Mouse (Mus musculus) hindbrain, postnatal 0 days (tissue): Measurements from ENCODE around the gene Gna11. TPM values are rescaled to one million over a fixed set of nuclear protein-coding genes. Genes with fewer than 3 reads are reported as not detected.

Source experiments
- ATAC-seq: fragments of 200-750 bp; cut with Nextera tagmentation; 2 replicates; pipeline ENCODE4 v1.8.0; 2017; ENCODE audit warnings: mild to moderate bottlenecking, moderate TSS enrichment, moderate library complexity
- DNase-seq: peaks from one replicate; pipeline ENCODE4 v3.0.0-alpha.2; 2015; ENCODE audit warnings: low spot score
- H3K27ac ChIP-seq: fragments of 300-500 bp; sonication (generic); 2 replicates; pipeline ENCODE4 v1.5.1; 2014; ENCODE audit warnings: mild to moderate bottlenecking
- H3K27me3 ChIP-seq: fragments of 300-500 bp; sonication (generic); 2 replicates; pipeline ENCODE4 v1.6.1; 2014; ENCODE audit warnings: low read length, mixed read lengths; ENCODE audit not compliant: insufficient read depth
- H3K36me3 ChIP-seq: fragments of 300-500 bp; sonication (generic); 2 replicates; pipeline ENCODE4 v1.6.1; 2014; ENCODE audit warnings: low read length, mixed read lengths; ENCODE audit not compliant: insufficient read depth
- H3K4me1 ChIP-seq: fragments of 300-500 bp; sonication (generic); 2 replicates; pipeline ENCODE4 v1.6.1; 2014; ENCODE audit warnings: antibody characterized with exemption, low read length, mixed read lengths; ENCODE audit not compliant: insufficient read depth
- H3K4me2 ChIP-seq: fragments of 300-500 bp; sonication (generic); 2 replicates; pipeline ENCODE4 v1.6.1; 2014; ENCODE audit warnings: low read depth, mild to moderate bottlenecking, low read length, moderate library complexity, mixed read lengths
- H3K4me3 ChIP-seq: fragments of 300-500 bp; sonication (generic); 2 replicates; pipeline ENCODE4 v1.5.1; 2014; ENCODE audit warnings: low read length
- H3K9ac ChIP-seq: fragments of 300-500 bp; sonication (generic); replicated peaks from 2 replicates; pipeline ENCODE4 v1.6.1; 2014; ENCODE audit warnings: mild to moderate bottlenecking, low read length, moderate library complexity, mixed read lengths
- H3K9me3 ChIP-seq: fragments of 300-500 bp; sonication (generic); 2 replicates; pipeline ENCODE4 v1.6.1; 2016; ENCODE audit warnings: low read length, mixed read lengths
- CTCF ChIP-seq: IDR thresholded peaks from 2 replicates; pipeline ENCODE4 v1.5.1; 2016; ENCODE audit warnings: antibody characterized with exemption, control low read depth, low read depth
- WGBS: fragments of 180-500 bp; shearing (Covaris S2); extraction: QIAGEN DNeasy Blood & Tissue Kit; methylation state at CpG from one replicate; pipeline ENCODE4 v1.1.7; 2014; 5-methylcytosine and 5-hydroxymethylcytosine counted together
- polyA plus RNA-seq: library from polyadenylated mRNA; unstranded; fragments of >200 nt; fragmentation: Nextera tagmentation; extraction: Ambion mirVana; gene quantifications from 2 replicates; pipeline ENCODE4 v1.2.1, GENCODE M21; 2015
- total RNA-seq: library from RNA; depleted of rRNA; stranded (reverse); fragments of >200 nt; gene quantifications from 2 replicates; pipeline ENCODE4 v1.2.3, GENCODE M21; 2014

Gna11 gene
- total and polyA plus RNA-seq, 2 experiments from 2014 or later: 105 to 139 TPM

DNA sequence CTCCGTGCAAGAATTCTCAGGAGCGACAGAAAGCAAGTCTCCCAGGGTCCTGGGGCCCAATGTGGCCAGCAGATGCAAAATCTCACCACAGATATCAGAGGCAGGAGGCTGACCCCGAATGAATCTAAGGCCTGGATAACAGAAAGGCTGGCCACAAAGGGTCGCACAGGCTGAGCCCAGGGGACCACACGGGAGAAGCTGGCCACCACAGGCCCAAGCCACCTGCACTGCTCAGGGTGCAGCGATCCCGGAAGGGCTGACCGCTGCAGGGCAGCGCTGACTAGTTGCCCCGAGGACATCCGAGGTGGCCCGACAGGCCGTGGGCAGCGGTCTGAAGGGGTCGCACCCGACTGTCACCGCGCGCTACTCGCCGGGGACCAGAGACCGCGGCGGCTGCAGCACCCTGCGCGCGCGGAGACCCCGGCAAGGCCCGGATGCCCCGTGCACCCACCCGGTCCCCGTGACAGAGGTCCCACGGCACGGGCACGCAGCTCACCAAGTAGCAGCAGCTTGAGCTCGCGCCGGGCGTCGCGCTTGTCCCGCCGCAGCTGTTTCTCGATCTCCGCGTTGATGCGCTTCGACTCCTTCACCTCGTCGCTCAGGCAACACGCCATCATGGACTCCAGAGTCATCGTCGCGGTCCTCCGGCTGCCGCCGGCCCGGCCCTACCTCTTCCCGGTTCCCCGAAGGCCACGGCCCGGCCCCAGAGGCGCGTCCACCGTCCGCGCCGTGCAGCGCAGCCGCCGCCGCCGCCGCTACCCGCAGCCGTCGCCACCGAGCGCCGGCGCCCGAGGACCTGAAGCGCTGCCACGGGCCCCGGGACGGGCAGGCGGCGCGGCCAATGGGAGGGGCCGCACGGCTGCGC is 462 bp downstream of the Gna11 start:
- peak overlapping the region; percentile 80 for H3K4me3 ChIP-seq
- peaks cover 17% of the 10 kb centered on the region for H3K4me1 ChIP-seq
- no peak for TF ChIP-seq CTCF
- no peaks in the 10 kb centered on the region for H3K36me3 ChIP-seq
- peak overlapping the region; percentile 89 for H3K9ac ChIP-seq
- under 1% methylated on average over 76 of the region's 93 CpGs for WGBS
- H3K4me2 ChIP-seq: peak overlapping the region; percentile 97
- DNase-seq: no peak
- ATAC-seq: no peak; the same call in none of the 2 replicates
- H3K27me3 ChIP-seq: no peaks in the 10 kb centered on the region
- no peaks in the 10 kb centered on the region for H3K9me3 ChIP-seq
- peak overlapping the region; percentile 90 for H3K27ac ChIP-seq

DNA sequence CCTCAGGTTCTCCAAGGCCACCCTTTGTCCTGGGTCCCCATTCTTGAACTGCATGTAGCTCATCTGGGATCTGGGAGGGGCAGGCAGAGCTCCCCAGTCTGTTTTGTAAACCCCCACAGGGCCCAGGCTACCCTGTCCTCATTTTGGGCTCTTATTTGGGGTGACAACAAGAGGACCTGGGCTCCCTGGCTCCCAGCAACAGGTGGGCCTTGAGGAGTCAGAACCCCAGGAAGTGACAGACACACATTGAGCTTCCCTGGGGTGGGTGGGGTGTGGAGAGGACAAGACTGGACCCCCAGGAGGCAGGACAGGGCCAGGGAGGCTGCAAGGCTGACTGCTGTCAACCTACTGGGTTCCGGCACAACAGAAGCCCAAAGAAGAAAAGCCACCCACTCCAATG is 1.4 kb downstream of the Gna11 start:
- H3K4me1 ChIP-seq: peaks cover 17% of the 10 kb centered on the region
- H3K4me3 ChIP-seq: peak overlapping the region; percentile 80
- ATAC-seq (no peak), DNase-seq (no peak)
- H3K4me2 ChIP-seq: peak overlapping the region; percentile 97
- no peaks in the 10 kb centered on the region for H3K9me3 ChIP-seq
- H3K36me3 ChIP-seq: no peaks in the 10 kb centered on the region
- no peak for TF ChIP-seq CTCF
- H3K27ac ChIP-seq: peak overlapping the region; percentile 90; the same call in 1 of the 2 replicates
- WGBS: 54% methylated on average over 1 of the region's 1 CpGs
- H3K9ac ChIP-seq: peak overlapping the region; percentile 89
- no peaks in the 10 kb centered on the region for H3K27me3 ChIP-seq

DNA sequence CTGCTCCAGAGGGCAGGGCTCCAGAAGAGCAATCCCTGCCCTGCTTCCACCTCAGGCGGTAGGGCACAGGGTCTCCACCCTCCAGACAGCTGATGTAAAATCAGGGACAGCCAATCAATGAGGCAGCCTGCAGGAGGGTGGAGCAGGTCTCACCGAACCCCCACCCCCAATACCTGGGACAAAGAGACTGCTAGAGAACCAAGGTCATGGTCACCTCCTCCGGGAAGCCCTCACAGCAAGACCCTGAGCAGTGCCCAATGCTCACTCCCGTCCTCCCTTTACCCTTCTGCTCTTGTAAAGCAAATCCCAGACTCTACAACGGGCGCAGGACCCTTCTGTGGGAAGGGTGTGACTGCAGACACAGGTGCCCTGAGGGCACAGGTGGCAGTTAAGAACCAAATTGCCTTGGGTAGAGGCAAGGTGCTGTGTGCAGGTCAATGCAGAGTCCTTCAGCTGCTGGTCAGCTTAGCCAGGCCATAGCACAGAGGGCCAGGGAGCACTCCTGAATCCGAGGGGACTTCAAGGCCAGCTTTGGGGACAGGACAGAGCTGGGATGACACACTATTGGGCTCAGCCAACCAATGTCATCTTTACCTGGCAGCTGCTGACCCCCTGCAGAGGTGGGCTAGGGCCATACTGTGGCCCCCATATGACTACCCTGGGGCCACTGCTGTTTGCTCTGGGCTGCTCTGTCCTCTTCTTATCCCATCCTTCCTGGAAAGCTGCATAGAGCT is 2.1 kb downstream of the Gna11 start:
- Histone ChIP-seq H3K36me3 (no peaks in the 10 kb centered on the region), H3K4me2 (peak overlapping the region; percentile 97), H3K27ac (no peak overlapping the region), H3K9me3 (no peaks in the 10 kb centered on the region), H3K27me3 (no peaks in the 10 kb centered on the region), H3K9ac (peak overlapping the region; percentile 89), H3K4me3 (no peak overlapping the region), H3K4me1 (peaks cover 17% of the 10 kb centered on the region)
- DNase-seq (no peak), ATAC-seq (no peak)
- no peak for TF ChIP-seq CTCF
- WGBS: 72% methylated on average over 7 of the region's 7 CpGs

DNA sequence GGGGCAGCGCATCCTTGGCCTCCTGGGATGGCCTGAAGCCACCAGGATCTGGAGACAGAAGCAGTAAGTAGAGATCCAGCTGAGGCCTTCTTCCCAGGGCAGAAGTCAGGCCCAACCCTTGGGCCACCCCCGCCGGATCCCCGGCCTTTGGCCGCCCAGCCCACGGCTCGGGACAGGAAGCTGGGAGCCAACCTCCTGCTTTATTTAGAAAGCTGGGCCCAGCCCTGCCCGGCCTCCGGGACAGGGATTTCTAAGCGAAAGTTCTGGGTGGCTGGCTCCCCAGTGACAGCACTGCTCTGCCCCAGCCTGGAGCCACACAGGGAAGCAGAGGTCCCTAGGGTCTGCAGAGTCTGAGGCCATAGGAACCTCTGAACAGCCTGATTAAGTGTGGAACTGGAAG is 3.2 kb downstream of the Gna11 start:
- ATAC-seq (no peak), DNase-seq (no peak)
- no peak overlapping the region for H3K4me3 ChIP-seq
- 76% methylated on average over 10 of the region's 10 CpGs for WGBS
- H3K9me3 ChIP-seq: no peaks in the 10 kb centered on the region
- no peak overlapping the region for H3K4me2 ChIP-seq
- H3K36me3 ChIP-seq: no peaks in the 10 kb centered on the region
- H3K9ac ChIP-seq: no peak overlapping the region
- no peak overlapping the region; the same call in 1 of the 2 replicates for H3K27ac ChIP-seq
- peaks cover 17% of the 10 kb centered on the region for H3K4me1 ChIP-seq
- no peak for TF ChIP-seq CTCF
- H3K27me3 ChIP-seq: no peaks in the 10 kb centered on the region

DNA sequence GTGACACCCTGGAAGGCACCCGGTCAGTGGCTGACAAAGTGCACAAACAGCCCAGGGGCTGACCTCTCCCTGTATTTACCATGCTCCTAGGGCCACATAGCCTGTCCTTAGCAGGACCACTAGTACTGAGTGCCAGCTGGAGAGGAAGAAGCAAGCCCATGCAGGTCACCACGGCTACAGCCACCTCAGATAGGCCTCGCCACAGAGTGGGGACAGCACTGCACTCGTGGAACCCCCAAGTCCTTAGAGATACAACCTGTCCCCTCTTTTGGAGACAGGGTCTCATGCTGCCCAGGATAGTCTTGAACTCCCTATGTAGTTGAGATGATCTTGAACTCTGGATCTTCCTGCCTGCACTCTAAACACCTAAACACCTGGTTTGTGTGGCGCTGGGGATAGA is 3.6 kb downstream of the Gna11 start:
- Histone ChIP-seq H3K4me3 (no peak overlapping the region), H3K9ac (no peak overlapping the region), H3K4me2 (no peak overlapping the region), H3K4me1 (peaks cover 17% of the 10 kb centered on the region), H3K27ac (no peak overlapping the region), H3K9me3 (no peaks in the 10 kb centered on the region), H3K36me3 (no peaks in the 10 kb centered on the region), H3K27me3 (no peaks in the 10 kb centered on the region)
- TF ChIP-seq CTCF: no peak
- DNase-seq (no peak), ATAC-seq (no peak)
- WGBS: 87% methylated on average over 5 of the region's 5 CpGs

DNA sequence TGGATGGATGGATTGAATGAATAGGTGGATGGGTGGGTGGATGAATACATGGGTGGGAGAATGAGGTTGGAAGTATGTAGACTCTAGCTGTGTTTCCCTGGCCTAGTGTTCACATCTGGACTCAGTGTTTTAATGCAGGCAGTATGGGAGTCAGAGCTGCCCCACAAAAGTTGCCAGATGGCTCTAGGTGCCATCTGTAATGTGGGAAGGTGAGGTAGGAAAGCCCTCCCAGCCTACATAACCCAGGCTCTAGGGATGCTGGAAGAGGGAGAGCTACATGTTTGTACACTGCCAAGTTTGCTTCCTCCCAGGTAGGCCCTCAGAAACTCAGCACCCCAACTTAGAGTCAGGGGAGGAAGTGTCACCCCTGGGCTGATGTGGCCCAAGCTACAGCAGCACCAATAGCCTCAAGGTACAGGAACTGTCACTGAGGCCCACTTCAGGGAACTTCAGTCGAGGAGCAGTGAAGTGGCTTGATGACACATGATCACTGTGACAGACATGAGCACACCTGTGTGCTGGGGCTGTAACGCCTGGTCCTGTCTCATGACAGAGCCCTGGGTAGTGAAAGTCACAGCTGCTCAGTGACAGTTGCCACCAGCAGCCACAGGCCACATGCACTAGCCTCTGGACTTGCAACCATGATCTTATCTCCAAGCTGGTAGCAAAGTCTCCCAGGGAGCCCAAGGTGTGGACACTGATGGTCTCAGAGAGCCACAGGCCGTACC is 6.5 kb downstream of the Gna11 start:
- H3K4me1 ChIP-seq: peaks cover 9% of the 10 kb centered on the region
- H3K27ac ChIP-seq: no peak overlapping the region
- WGBS: 90% methylated on average over 3 of the region's 3 CpGs
- no peak overlapping the region for H3K4me2 ChIP-seq
- ATAC-seq (no peak), DNase-seq (no peak)
- H3K27me3 ChIP-seq: no peaks in the 10 kb centered on the region
- H3K4me3 ChIP-seq: no peak overlapping the region
- H3K9me3 ChIP-seq: no peaks in the 10 kb centered on the region
- no peak overlapping the region for H3K9ac ChIP-seq
- TF ChIP-seq CTCF: no peak
- H3K36me3 ChIP-seq: no peaks in the 10 kb centered on the region
